Mouse (Mus musculus) adrenal gland, adult 18-20 months (tissue): ENCODE measurements around the gene Sox13. TPM values are rescaled to one million over a fixed set of nuclear protein-coding genes. Genes with fewer than 3 reads are reported as not detected.

ENCODE experiments used
- DNase-seq, 2 experiments: peaks; one replicate each; pipeline ENCODE4 v3.0.0; 2021 to 2022; ENCODE audit warnings: low spot score in 2 of 2
- total RNA-seq, 2 experiments: library from RNA; stranded (reverse); gene quantifications; 1 replicate in 1 of 2; 2 replicates in 1 of 2; pipeline ENCODE4 v1.2.3; 2021

The Sox13 gene
- total RNA-seq, 2 experiments from 2014 or later = 14.0 to 18.5 TPM

GRCm38 (mm10) chr1:133432566-133432965, 8.4 kb upstream of the Sox13 start:
- DNase-seq = no peak

- DNase-seq = no peak
These were observed 7.0 kb upstream of the Sox13 start for GRCm38 (mm10) chr1:133431133-133431532.

- no peak for DNase-seq
These were observed 467 bp upstream of the Sox13 start for GRCm38 (mm10) chr1:133424547-133425140.

DNA sequence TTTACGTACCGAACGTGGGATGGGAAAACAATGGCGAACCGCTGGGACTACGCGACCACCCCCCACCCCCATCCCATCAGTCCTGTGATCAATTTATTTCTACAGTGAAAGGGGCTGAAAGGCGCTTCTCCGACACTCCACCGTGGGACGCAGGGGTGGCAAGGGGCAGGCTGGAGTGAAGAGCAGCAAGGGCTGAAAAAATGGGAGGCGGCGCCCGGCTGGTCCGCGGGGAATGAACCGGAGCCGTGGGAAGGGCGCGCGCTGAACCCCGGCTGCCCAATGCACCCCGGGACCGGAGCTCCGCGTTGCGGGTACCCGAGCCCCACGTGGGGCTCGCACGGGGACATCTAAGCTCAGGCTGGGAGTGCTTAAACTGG, 1.0 kb downstream of the Sox13 start:
- peak in 1 of 2 experiments; percentile 30 for DNase-seq

GRCm38 (mm10) chr1:133422615-133423161, 1.5 kb downstream of the Sox13 start:
- peak in 1 of 2 experiments; percentile 29 for DNase-seq

DNA sequence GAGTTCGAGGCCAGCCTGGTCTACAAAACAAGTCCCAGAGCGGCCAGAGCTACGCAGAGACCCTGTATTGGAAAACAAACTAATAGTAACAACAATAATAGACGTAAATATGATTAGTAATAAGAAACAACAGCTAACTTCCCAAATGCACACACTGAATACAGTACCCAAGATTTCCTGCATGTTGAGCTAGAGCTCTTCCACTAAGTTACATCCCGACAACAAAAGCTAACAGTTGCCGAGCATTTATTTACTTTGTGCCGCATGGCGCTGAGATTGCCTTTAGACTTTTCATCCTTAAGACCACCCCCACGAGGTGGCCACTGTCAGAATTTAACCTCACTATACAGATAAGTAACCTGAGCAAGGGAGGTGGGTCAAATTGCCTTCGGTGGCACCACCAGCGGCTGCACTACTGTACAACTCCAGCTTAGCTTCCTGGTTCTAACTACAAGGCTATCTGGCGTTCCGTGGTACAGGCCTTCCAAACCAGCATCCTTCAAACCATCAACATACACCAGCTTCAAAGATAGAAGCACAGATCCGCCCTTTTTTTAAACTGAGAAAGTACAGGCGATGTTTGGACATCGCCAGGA, 2.1 kb downstream of the Sox13 start:
- DNase-seq = no peak

- no peak for DNase-seq
These were observed 3.1 kb downstream of the Sox13 start for GRCm38 (mm10) chr1:133421061-133421460.

DNA sequence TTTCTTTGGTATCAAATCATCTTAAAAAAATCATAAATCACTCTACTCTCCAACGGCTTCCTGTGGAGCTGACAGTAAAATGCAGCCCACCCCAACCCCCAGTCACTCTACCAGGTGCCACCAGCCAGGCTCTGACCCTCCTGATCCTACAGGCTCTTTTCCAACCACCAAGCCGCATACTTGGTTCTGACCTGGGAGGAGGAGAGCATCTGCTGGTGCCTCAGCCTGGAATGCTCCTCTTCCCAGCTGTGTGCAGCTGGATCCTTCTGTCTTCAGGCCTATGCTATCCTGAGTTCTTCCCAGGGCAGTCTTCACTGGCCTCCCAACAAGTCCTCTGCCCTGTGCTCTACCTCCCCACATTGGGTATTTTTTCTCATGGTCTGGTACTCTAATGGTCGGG, 3.7 kb downstream of the Sox13 start:
- DNase-seq = no peak

DNA sequence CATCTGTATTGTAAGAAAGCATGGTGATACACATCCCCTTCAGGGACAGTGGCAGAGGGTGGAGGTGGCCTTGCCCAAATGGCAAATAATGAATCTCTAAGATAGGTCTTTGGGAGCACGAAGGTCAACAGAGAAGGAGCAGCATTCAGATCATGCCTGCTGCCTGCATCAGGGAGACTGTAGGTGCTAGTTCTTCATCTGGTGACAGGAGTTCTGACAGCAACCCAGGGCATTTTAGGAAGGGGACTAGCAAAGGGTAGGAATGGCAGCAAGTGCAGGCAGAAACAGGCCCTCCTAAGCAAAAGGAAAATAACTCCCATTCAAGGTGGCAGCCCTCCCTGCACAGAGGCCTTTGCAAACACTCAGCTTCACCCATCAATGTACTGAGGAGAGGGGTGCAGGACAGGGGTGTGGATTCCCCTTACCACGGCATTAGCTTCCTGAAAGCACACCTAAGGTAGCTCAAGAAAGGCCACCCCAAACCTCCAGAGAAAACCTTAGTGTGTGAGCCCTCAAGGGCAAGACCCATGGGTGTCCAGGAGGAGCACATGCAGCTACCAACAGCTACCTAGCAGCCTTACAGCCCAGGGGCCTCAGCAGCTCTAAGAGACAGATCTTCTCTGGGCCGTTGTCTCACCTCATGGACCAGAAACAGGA, 4.9 kb downstream of the Sox13 start:
- no peak for DNase-seq

DNA sequence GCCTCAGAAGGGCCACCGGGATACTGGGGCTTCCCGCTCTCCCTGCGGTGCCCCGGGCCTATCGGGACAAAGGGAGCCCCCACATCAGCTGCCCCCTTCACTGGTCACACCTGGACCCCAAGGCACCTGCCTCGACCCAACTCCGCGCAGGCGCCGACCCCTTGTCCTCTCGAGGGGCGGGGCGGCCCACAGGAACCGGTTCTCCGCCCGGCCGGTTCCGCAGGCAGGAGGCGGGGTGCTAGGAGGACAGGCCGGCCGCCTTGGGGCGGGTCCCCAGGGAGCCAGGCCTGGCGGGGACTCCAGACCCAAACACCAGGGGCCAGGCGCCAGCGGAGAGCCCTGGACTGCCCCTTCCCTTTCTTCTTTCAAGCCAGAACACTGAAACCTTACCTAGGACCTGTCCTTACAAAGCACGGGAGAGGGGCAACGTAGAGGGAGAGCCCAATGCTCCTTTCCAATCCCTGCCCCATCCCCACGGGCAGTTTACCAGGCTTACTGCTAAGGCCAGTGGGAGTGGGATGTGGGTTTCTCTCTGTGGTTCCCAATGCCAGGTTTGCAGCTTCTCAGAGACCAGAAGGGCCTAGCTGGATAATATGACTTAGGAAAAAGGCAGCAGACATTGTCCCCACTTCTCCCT, 5.9 kb downstream of the Sox13 start:
- DNase-seq = peak; percentile 81 to 84

DNA sequence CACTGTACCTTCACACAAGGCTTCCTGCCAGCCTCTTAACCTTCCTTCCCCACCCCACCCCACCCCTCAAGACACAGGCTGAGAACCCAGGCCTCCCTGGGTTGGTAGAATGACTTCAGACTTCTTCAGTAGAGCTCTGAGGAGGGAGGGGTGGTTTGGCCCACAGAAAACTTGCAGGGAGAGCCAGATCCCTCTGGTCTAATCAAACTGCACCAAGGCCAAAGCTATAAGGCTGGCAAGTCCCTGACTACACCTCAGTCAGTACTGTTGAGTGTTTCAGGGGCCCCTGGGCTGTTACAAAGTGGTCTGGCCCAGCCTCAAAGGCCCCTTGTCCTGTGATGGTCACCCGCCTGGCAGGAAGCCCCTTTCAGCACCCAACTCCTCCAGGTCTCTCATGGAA, 6.6 kb downstream of the Sox13 start:
- DNase-seq = no peak

- no peak for DNase-seq
These were observed 7.1 kb downstream of the Sox13 start for GRCm38 (mm10) chr1:133417113-133417512.

DNA sequence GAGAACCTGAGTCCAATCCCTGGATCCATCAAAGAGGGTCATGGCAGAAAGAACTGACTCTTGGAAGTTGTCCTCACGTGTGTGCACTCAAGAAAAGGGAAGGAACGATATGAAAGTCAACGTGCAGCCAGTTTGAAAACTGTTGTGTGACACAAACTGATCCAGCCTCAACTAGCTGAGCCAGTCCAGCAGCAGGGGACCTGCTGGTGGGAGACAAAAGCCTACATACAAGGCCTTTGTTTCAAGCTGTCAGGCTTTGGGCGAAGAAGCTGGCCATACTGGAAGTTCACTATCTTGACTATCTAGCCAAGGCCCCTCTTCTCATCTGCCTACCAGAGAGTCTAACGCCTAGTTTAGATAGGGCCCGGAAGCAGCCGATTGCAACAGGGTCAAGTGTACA, 7.7 kb downstream of the Sox13 start:
- DNase-seq = no peak

GRCm38 (mm10) chr1:133415505-133415904, 8.7 kb downstream of the Sox13 start:
- DNase-seq = no peak

DNA sequence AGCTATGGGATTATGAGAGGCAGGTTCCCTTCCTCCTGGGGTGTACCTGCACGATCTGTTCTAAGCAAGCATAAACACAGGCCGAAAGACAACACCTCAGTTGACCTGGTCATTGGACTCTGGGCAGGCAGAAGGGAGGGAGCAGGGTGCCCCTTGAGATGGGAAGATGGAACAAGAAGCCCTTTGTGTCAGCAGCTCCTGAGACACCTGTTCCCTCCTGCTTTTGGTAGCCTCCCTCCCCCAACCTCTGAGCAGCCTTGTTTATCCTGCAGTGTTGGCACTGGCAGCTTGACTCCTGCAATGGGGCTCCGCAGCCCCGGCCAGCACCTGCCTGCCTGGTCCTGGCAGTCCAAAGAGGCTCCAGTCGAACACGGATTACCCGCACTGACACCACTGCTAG, 9.1 kb downstream of the Sox13 start:
- DNase-seq = no peak

DNA sequence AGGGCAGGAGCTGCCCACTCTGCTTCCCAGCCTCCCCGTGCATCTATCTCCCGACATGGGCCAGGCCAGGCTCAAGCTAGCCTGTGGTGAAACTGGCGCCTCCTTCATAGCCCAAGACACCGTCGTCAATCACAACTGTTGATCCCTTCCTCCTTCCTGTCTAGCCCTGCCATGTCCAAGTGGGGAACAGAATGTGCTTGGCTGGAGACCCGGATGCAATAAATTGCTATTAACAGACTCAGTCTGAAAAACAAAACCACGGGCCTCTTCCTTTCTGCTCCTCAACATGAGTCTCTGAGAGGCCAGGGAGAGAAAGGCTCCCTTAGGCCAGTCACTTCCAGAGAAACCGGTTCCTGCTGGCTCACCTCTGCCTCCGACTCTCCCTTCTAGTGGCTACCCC, 11.2 kb downstream of the Sox13 start:
- no peak for DNase-seq

DNA sequence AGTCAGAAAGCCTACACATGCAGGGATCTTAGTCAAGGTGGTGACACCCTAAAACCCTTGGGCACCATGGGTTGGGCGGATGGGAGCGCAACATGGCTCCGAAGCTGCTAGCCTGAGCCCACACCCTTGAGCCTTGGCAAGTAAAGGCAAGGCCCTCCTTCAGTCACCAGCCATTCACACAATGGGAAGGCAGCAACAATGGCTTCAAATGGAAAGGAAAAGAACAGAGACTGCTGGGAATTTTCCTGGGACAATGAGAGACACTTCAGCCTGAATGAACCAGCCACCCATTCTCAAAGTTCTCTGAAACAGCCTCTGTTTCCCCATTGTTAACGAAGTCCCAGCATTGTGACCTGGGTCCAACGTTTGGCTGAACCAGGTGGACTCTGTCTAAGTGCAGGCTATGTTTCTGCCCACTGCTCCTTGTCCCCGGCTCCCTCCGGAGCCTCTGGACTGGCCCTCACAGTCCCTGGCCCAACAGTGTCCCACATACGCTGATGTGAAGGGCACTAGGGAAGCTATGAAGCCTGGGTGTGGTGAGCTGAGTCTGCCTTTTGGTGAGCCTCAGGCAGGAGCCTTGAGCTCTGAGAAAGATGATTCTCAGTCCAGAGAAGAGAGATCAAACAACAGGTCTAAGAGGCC, 12.6 kb downstream of the Sox13 start:
- no peak for DNase-seq

DNA sequence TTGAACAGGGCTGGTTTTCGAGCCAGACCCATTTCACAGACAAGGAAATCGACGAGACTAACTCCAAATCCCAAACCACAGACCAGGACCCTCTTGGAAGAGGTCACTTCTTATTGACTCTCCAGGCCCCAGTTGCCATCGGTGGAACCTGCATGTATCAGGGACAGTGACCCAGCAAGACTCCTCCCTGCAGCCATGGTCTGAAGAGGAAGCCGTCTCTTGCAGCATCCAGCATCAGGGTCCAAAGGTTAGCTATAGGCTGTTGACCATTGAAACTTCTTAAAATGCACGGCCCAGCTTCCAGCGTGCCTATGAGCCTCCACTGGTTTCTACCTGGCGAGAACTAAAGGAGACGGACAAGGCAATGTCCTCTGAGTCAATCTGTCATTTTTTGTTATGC, 14.4 kb downstream of the Sox13 start:
- no peak for DNase-seq

DNA sequence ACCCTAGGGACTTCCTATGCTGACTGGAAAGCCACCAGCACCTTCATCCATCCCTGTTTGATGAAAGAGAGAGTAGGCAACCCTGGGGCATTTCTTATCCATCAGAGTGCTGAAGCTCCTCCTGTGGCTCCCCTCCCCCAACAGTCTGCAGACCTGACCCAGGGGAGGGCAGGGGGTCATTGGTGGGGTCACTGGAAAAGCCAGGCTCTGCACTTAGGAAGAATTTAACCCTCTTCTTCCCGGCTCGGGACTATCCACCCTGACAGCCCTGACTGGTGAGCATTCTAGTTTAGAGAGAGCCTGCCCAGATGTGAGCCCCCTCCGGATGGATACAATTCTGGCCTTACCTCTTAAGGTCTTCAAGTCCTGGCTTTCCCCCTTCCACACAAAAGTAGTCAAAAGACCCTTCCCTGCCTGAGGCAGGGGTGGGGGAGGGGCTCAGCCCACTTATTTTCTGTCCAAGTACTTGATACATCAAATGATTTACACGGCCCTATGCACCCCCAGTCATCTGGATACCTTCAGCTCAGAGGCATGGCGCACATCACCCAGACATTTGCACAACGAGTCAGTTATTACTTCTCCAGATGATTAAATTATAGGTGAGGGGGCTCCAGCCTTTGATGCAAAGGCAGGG, 15.2 kb downstream of the Sox13 start:
- DNase-seq = no peak

DNA sequence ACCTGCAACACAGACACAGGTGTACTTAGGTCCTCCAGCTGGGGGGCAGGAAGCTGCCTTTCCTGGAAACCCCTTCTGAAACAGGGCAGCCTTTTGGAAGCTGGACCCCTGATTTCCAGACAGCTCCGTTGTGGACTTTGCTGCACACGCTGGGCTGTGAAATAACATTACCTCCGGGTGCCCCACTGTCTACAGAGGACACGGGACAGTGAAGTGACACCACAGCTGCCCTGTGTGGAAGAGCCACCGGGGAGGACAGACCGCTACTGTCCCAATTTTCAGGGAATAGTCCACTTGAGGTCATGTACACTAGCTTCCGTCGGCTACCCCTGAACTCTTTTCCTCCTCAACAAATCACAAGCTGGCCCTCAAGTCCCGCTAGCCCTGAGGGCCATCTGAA, 15.9 kb downstream of the Sox13 start:
- DNase-seq = no peak

- no peak for DNase-seq
These were observed 16.7 kb downstream of the Sox13 start for GRCm38 (mm10) chr1:133407436-133407835.
